Mouse (Mus musculus): Measurements from ENCODE around the gene Pfkfb2.

DNA sequence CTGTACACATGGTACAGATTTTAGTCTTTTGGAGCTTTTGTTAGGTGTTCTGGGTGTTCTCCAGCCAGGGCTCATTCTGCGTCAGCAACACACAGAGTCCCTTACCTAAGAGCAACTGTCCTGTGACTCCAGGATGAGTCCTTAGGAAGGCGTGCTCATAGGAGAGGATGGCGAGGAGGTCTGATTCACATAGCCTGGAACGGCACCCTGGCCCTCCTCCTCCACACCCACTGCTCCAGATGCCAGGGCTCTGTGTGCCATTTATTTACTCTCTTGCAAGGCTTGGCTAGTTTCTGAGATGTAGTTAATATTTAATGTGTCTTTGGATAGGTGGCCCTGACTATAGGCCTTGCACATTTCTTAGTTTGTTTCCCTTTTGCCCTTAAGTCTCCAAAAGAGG lies 4.6 kb upstream of the Pfkfb2 start:
- TF ChIP-seq CTCF (IDR thresholded peaks at IDR 0.05; ENCODE audit: low read depth) (no peak), EP300 (IDR thresholded peaks at IDR 0.05; ENCODE audit: low read depth) (no peak)

Measured in liver, embryonic 14.5 days (tissue).